Mouse (Mus musculus) MEL (cell line): Measurements from ENCODE around the gene Tmem39b. TPM values are rescaled to one million over a fixed set of nuclear protein-coding genes. Genes with fewer than 3 reads are reported as not detected.

Experiments used
- DNase-seq: peaks from one replicate; pipeline ENCODE4 v3.0.0; 2011; ENCODE audit warnings: low read depth, low spot score
- H3K27ac ChIP-seq: 2 replicates; pipeline ENCODE4 v1.5.1; 2012; ENCODE audit warnings: low read depth, mild to moderate bottlenecking, control low read depth, low read length, moderate library complexity; ENCODE audit not compliant: control insufficient read depth
- H3K27me3 ChIP-seq, 2 experiments: fragments of 150-350 bp in 1 of 2; sonication (generic) in 1 of 2; 2 replicates each; pipeline ENCODE4 v1.6.1; 2012; ENCODE audit warnings: low read length in 2 of 2, mild to moderate bottlenecking in 2 of 2, improper control_type of control experiment in 1 of 2, moderate library complexity in 1 of 2; ENCODE audit not compliant: insufficient read depth in 2 of 2, control insufficient read depth in 1 of 2
- H3K36me3 ChIP-seq, 2 experiments: 2 replicates each; pipeline ENCODE4 v1.6.1; 2012 to 2014; ENCODE audit warnings: low read length in 2 of 2, improper control_type of control experiment in 1 of 2, inconsistent platforms in 1 of 2, mild to moderate bottlenecking in 1 of 2; ENCODE audit not compliant: insufficient read depth in 2 of 2, control insufficient read depth in 1 of 2
- H3K4me1 ChIP-seq, 2 experiments: fragments of 150-350 bp in 1 of 2; sonication (generic) in 1 of 2; 2 replicates each; pipeline ENCODE4 v1.6.1; 2012; ENCODE audit warnings: low read length in 2 of 2, improper control_type of control experiment in 1 of 2, mild to moderate bottlenecking in 1 of 2; ENCODE audit not compliant: insufficient read depth in 2 of 2, control insufficient read depth in 1 of 2
- H3K4me3 ChIP-seq, 2 experiments: fragments of 150-350 bp in 1 of 2; sonication (generic) in 1 of 2; 2 replicates each; pipeline ENCODE4 v1.5.1; 2012; ENCODE audit warnings: low read depth in 2 of 2, low read length in 2 of 2, mild to moderate bottlenecking in 2 of 2, moderate library complexity in 2 of 2, control low read depth in 1 of 2, improper control_type of control experiment in 1 of 2; ENCODE audit not compliant: control insufficient read depth in 1 of 2, insufficient read depth in 1 of 2
- H3K79me2 ChIP-seq: 2 replicates; pipeline ENCODE4 v1.6.1; 2012; ENCODE audit warnings: mild to moderate bottlenecking, low read length, moderate library complexity; ENCODE audit not compliant: control insufficient read depth, poor library complexity, insufficient read depth
- H3K9ac ChIP-seq: 2 replicates; pipeline ENCODE4 v1.6.1; 2012; ENCODE audit warnings: low read depth, mild to moderate bottlenecking, control low read depth, low read length, moderate library complexity; ENCODE audit not compliant: control insufficient read depth, poor library complexity, severe bottlenecking
- H3K9me3 ChIP-seq: fragments of 150-350 bp; sonication (generic); replicated peaks from 2 replicates; pipeline ENCODE4 v1.6.1; 2012; ENCODE audit warnings: mild to moderate bottlenecking, low read length, improper control_type of control experiment, moderate library complexity; ENCODE audit not compliant: insufficient read depth
- BHLHE40 ChIP-seq: IDR thresholded peaks from 2 replicates; pipeline ENCODE4 v1.6.1; 2012; ENCODE audit warnings: low read depth, mild to moderate bottlenecking, inconsistent platforms, low read length, improper control_type of control experiment, borderline replicate concordance
- CHD2 ChIP-seq: IDR thresholded peaks from 2 replicates; pipeline ENCODE4 v1.6.1; 2011; ENCODE audit warnings: low read length, improper control_type of control experiment
- CTCF ChIP-seq, 3 experiments: IDR thresholded peaks in 2 of 3; conservative IDR thresholded peaks in 1 of 3; 2 replicates each; pipeline ENCODE4 v1.5.1; 2011 to 2012; ENCODE audit warnings: low read length in 3 of 3, low read depth in 2 of 3, mild to moderate bottlenecking in 2 of 3, improper control_type of control experiment in 1 of 3, inconsistent platforms in 1 of 3, mixed read lengths in 1 of 3, moderate library complexity in 1 of 3; ENCODE audit not compliant: control insufficient read depth in 1 of 3, insufficient read depth in 1 of 3, poor library complexity in 1 of 3, severe bottlenecking in 1 of 3
- ELF1 ChIP-seq: IDR thresholded peaks from 2 replicates; pipeline ENCODE4 v1.6.1; 2014; ENCODE audit warnings: low read depth, mild to moderate bottlenecking, inconsistent platforms, low read length, improper control_type of control experiment, moderate library complexity
- EP300 ChIP-seq, 2 experiments: IDR thresholded peaks; 2 replicates each; pipeline ENCODE4 v1.6.1; 2011; ENCODE audit warnings: improper control_type of control experiment in 2 of 2, low read length in 2 of 2, low read depth in 1 of 2, mild to moderate bottlenecking in 1 of 2
- HCFC1 ChIP-seq: IDR thresholded peaks from 2 replicates; pipeline ENCODE4 v1.6.1; 2012; ENCODE audit warnings: low read depth, mild to moderate bottlenecking, inconsistent platforms, low read length, improper control_type of control experiment, moderate library complexity
- JUND ChIP-seq: IDR thresholded peaks from 2 replicates; pipeline ENCODE4 v1.6.1; 2011; ENCODE audit warnings: low read depth, mild to moderate bottlenecking, improper control_type of control experiment, low read length
- MAX ChIP-seq: IDR thresholded peaks from 2 replicates; pipeline ENCODE4 v1.6.1; 2011; ENCODE audit warnings: low read length, improper control_type of control experiment
- MAZ ChIP-seq: IDR thresholded peaks from 2 replicates; pipeline ENCODE4 v1.6.1; 2012; ENCODE audit warnings: low read depth, mild to moderate bottlenecking, inconsistent platforms, low read length, improper control_type of control experiment
- MEF2A ChIP-seq: IDR thresholded peaks from 2 replicates; pipeline ENCODE4 v1.6.1; 2014; ENCODE audit warnings: low read depth, mild to moderate bottlenecking, inconsistent platforms, low read length, improper control_type of control experiment; ENCODE audit not compliant: poor library complexity, insufficient replicate concordance, severe bottlenecking; ENCODE audit errors: extremely low read depth
- MXI1 ChIP-seq: IDR thresholded peaks from 2 replicates; pipeline ENCODE4 v1.6.1; 2011; ENCODE audit warnings: mild to moderate bottlenecking, low read depth, low read length, improper control_type of control experiment
- MYB ChIP-seq: IDR thresholded peaks from 2 replicates; pipeline ENCODE4 v1.6.1; 2011; ENCODE audit warnings: mild to moderate bottlenecking, low read depth, low read length, improper control_type of control experiment
- MYC ChIP-seq: IDR thresholded peaks from 2 replicates; pipeline ENCODE4 v1.6.1; 2011; ENCODE audit warnings: low read depth, mild to moderate bottlenecking, low read length, improper control_type of control experiment, moderate library complexity
- POLR2A ChIP-seq, 2 experiments: IDR thresholded peaks; 2 replicates each; pipeline ENCODE4 v1.6.1; 2011 to 2012; ENCODE audit warnings: low read length in 2 of 2, mild to moderate bottlenecking in 2 of 2, control low read depth in 1 of 2, improper control_type of control experiment in 1 of 2, low read depth in 1 of 2, moderate library complexity in 1 of 2; ENCODE audit not compliant: control insufficient read depth in 1 of 2, insufficient read depth in 1 of 2, poor library complexity in 1 of 2
- POLR2AphosphoS2 ChIP-seq: IDR thresholded peaks from 2 replicates; pipeline ENCODE4 v1.6.1; 2011; ENCODE audit warnings: low read length, improper control_type of control experiment
- POLR2AphosphoS5 ChIP-seq: IDR thresholded peaks from 2 replicates; pipeline ENCODE4 v1.6.1; 2012; ENCODE audit warnings: low read depth, borderline replicate concordance, mild to moderate bottlenecking, inconsistent platforms, low read length, moderate library complexity, mixed read lengths
- RCOR1 ChIP-seq: IDR thresholded peaks from 2 replicates; pipeline ENCODE4 v1.6.1; 2012; ENCODE audit warnings: low read depth, mild to moderate bottlenecking, inconsistent platforms, low read length, improper control_type of control experiment
- SIN3A ChIP-seq: IDR thresholded peaks from 2 replicates; pipeline ENCODE4 v1.6.1; 2012; ENCODE audit warnings: low read length, improper control_type of control experiment, inconsistent platforms
- SMC3 ChIP-seq: IDR thresholded peaks from 2 replicates; pipeline ENCODE4 v1.6.1; 2011; ENCODE audit warnings: low read depth, low read length, improper control_type of control experiment
- TAL1 ChIP-seq: IDR thresholded peaks from 2 replicates; pipeline ENCODE4 v1.6.1; 2012; ENCODE audit warnings: mild to moderate bottlenecking, inconsistent platforms, low read length, moderate library complexity, mixed read lengths
- TBP ChIP-seq: IDR thresholded peaks from 2 replicates; pipeline ENCODE4 v1.8.0; 2011; ENCODE audit warnings: low read depth, low read length, improper control_type of control experiment
- USF1 ChIP-seq: IDR thresholded peaks from 2 replicates; pipeline ENCODE4 v1.6.1; 2014; ENCODE audit warnings: low read depth, mild to moderate bottlenecking, inconsistent platforms, low read length, improper control_type of control experiment, moderate library complexity
- USF2 ChIP-seq, 2 experiments: IDR thresholded peaks; 2 replicates each; pipeline ENCODE4 v1.6.1; 2011 to 2012; ENCODE audit warnings: improper control_type of control experiment in 2 of 2, low read length in 2 of 2, borderline replicate concordance in 1 of 2, inconsistent platforms in 1 of 2, low read depth in 1 of 2, mild to moderate bottlenecking in 1 of 2; ENCODE audit not compliant: insufficient read depth in 1 of 2
- ZNF384 ChIP-seq: IDR thresholded peaks from 2 replicates; pipeline ENCODE4 v1.6.1; 2012; ENCODE audit warnings: low read depth, mild to moderate bottlenecking, inconsistent platforms, low read length, improper control_type of control experiment
- polyA plus RNA-seq, 2 experiments: library from polyadenylated mRNA; stranded (reverse) in 1 of 2; unstranded in 1 of 2; fragments of >175 nt in 1 of 2; fragments of >200 nt in 1 of 2; gene quantifications; 2 replicates each; pipeline versions ENCODE4 v1.2.1 to v1.2.4; 2012; ENCODE audit warnings: low replicate concordance in 2 of 2, low read depth in 1 of 2; ENCODE audit not compliant: insufficient read length in 2 of 2, insufficient read depth in 1 of 2, missing spikeins in 1 of 2
- total RNA-seq: library from RNA; depleted of rRNA; stranded (reverse); fragments of 300-350 nt; gene quantifications from 2 replicates; pipeline ENCODE4 v1.2.3, GENCODE M21; 2012

The Tmem39b gene
- total and polyA plus RNA-seq, 3 experiments: 12.2 to 81.0 (median 55.2) TPM

DNA sequence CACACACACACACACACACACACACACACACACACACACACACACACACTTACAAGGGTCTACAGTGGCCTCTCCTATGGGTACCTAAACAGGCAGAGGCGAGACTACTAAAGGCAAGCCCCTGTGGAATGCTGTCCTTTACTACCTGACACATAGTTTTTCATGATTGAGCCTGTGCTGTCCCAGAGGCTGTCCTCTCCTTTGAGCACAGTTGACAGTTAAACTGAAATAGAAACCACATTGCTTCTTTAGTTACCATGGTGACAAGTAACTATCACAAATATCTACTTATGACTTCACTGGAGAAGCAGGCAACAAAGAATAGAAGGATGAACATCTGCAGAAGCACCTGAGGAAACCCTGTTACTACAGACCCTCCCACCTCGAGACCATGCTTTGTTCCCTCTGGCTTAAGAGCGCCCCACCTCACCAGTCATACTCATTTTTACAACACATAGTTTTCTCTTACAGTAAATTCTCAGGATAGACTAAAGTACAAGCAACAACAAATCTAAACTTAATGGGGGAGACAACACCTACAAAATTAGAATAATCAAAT lies 34.3 kb downstream of the Tmem39b start:
- Histone ChIP-seq H3K27ac (no peak overlapping the region), H3K27me3 (no peaks in the 10 kb centered on the region), H3K9me3 (no peaks in the 10 kb centered on the region), H3K79me2 (peaks cover 3% of the 10 kb centered on the region; the same call in 1 of the 2 replicates), H3K4me3 (no peak overlapping the region), H3K9ac (no peak overlapping the region), H3K36me3 (peaks cover 0 to 12% of the 10 kb centered on the region in 2 experiments; a peak in 3 of 4 replicates), H3K4me1 (no peaks in the 10 kb centered on the region)
- TF ChIP-seq MYB: peak; percentile 57; the same call in 1 of the 2 replicates
- no peak for TF ChIP-seq JUND
- DNase-seq: no peak

GRCm38 (mm10) chr4:129661584-129661983 lies 35.1 kb downstream of the Tmem39b start:
- no peak overlapping the region for H3K9ac ChIP-seq
- no peaks in the 10 kb centered on the region for H3K4me1 ChIP-seq
- DNase-seq: no peak
- no peaks in the 10 kb centered on the region for H3K9me3 ChIP-seq
- H3K27me3 ChIP-seq: no peaks in the 10 kb centered on the region
- H3K4me3 ChIP-seq: no peak overlapping the region
- H3K36me3 ChIP-seq: peaks cover 0 to 12% of the 10 kb centered on the region in 2 experiments; a peak in 3 of 4 replicates
- H3K79me2 ChIP-seq: no peaks in the 10 kb centered on the region
- H3K27ac ChIP-seq: no peak overlapping the region
- TF ChIP-seq TAL1 (no peak), USF2 (IDR thresholded peaks at IDR 0.05; ENCODE audit: borderline replicate concordance in 1 of 2, insufficient read depth in 1 of 2, low read depth in 1 of 2, low read length in 2 of 2) (no peak), CHD2 (no peak), JUND (no peak), EP300 (IDR thresholded peaks at IDR 0.05; ENCODE audit: low read depth in 1 of 2, low read length in 2 of 2) (no peak), BHLHE40 (no peak), ZNF384 (no peak), POLR2AphosphoS5 (no peak), ELF1 (no peak), MAX (no peak), POLR2AphosphoS2 (no peak), POLR2A (IDR thresholded peaks at IDR 0.05; ENCODE audit: control insufficient read depth in 1 of 2, insufficient read depth in 1 of 2, low read depth in 1 of 2, low read length in 2 of 2, poor library complexity in 1 of 2) (no peak), TBP (no peak), HCFC1 (no peak)

- no peak overlapping the region for H3K4me3 ChIP-seq
- TF ChIP-seq SIN3A (no peak), CTCF (IDR thresholded peaks at IDR 0.05 in 2 of 3, conservative IDR thresholded peaks at IDR 0.05 in 1 of 3; ENCODE audit: control insufficient read depth in 1 of 3, insufficient read depth in 1 of 3, low read depth in 2 of 3, low read length in 3 of 3, poor library complexity in 1 of 3, severe bottlenecking in 1 of 3) (no peak), POLR2AphosphoS2 (no peak), CHD2 (no peak), MXI1 (no peak), MEF2A (no peak), SMC3 (no peak), ELF1 (no peak), USF1 (no peak), MYC (no peak), MAZ (no peak), RCOR1 (no peak)
- H3K27me3 ChIP-seq: no peaks in the 10 kb centered on the region
- no peaks in the 10 kb centered on the region for H3K9me3 ChIP-seq
- no peaks in the 10 kb centered on the region for H3K4me1 ChIP-seq
- DNase-seq: no peak
- H3K27ac ChIP-seq: no peak overlapping the region
- no peaks in the 10 kb centered on the region for H3K79me2 ChIP-seq
- H3K36me3 ChIP-seq: peaks cover 0 to 18% of the 10 kb centered on the region in 2 experiments; a peak in 2 of 4 replicates
- no peak overlapping the region for H3K9ac ChIP-seq
Observed at GRCm38 (mm10) chr4:129654770-129655169, 41.9 kb downstream of the Tmem39b start.
